Mouse (Mus musculus): ENCODE measurements around the gene 4930544D05Rik.

DNA sequence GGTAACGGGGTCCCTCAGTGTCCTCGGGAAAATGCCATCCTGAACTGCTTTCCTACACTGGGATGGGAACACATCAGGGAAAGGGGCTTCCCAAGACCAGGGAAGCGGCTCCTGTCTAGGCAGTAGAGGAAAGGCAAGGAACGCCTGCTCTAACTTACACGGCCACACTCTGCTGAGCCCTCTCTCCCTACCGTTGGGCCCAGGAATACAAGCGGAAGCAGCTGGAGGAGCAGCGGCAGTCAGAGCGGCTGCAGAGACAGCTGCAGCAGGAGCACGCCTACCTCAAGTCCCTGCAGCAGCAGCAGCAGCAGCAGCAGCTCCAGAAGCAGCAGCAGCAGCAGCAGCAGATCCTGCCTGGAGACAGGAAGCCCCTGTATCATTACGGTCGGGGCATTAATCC, 8.9 kb upstream of the 4930544D05Rik start:
- no peak for TF ChIP-seq POLR2A (IDR thresholded peaks at IDR 0.05; ENCODE audit: extremely low read depth, insufficient read depth, low read length)
- no peak for TF ChIP-seq CTCF (IDR thresholded peaks at IDR 0.05; ENCODE audit: low read depth, low read length)

Measured in liver, adult 2 months (tissue).